Mouse (Mus musculus) small intestine, adult 2 months (tissue): ENCODE measurements around the gene Srrd.

ENCODE experiments used
- CTCF ChIP-seq: fragments of 200-500 bp; IDR thresholded peaks from 2 replicates; pipeline ENCODE4 v1.5.1; 2012; ENCODE audit warnings: low read depth, mild to moderate bottlenecking, control low read depth, inconsistent platforms, low read length, moderate library complexity, mixed read lengths; ENCODE audit not compliant: insufficient replicate concordance, insufficient read length; ENCODE audit errors: extremely low read depth
- POLR2A ChIP-seq: fragments of 200-500 bp; IDR thresholded peaks from 2 replicates; pipeline ENCODE4 v1.6.1; 2012; ENCODE audit warnings: low read depth, mild to moderate bottlenecking, control low read depth, inconsistent platforms, low read length, moderate library complexity

GRCm38 (mm10) chr5:112296404-112297181 is 46.2 kb downstream of the Srrd start:
- TF ChIP-seq CTCF (no peak), POLR2A (no peak)
